Comparison of ENCODE assay signal across 1 mouse cellular context in genomic region chr4:107252522-107252921, GRCm38 (mm10).
TF ChIP-seq lines count a peak whose summit lies in the region.

No protein-coding gene starts in this region.

TF ChIP-seq in ES-E14, 5 proteins besides CTCF, POLR2A, EP300 and RAD21 (continued from another document):
- TF ChIP-seq ZC3H11A (IDR thresholded peaks at IDR 0.05; ENCODE audit: borderline replicate concordance, low read depth, low read length): no peak
- no peak; the same call in 1 of the 2 replicates for TF ChIP-seq HCFC1 (IDR thresholded peaks at IDR 0.05; ENCODE audit: borderline replicate concordance, insufficient read depth, low read length)
- no peak for TF ChIP-seq MAFK (IDR thresholded peaks at IDR 0.05; ENCODE audit: insufficient read depth, low read depth, low read length)
TF ChIP-seq in ES-E14: peak in this region for 0.
